ENCODE assay signal across 11 mouse cellular contexts in genomic region chr6:55357636-55358031, GRCm38 (mm10). TPM values are rescaled to one million over a fixed set of nuclear protein-coding genes. Genes with fewer than 3 reads are reported as not detected.
DNase-seq lines count a peak whose midpoint lies in the region; ATAC-seq lines count a peak whose summit lies in the region.
"Had no signal": no experiment of that assay in that cellular context is flagged by ENCODE, and none has a peak within 500 bp of the region (broad histone marks: within the 10 kb centered on the region; RNA-seq: fewer than 3 reads in every experiment).

No protein-coding gene starts in this region.

- 10% methylated on average over 6 of the region's 6 CpGs for WGBS in lung, embryonic 15.5 days
- 36% methylated on average over 6 of the region's 6 CpGs for WGBS in embryonic facial prominence, embryonic 15.5 days
- 68% methylated on average over 6 of the region's 6 CpGs for WGBS in liver, embryonic 15.5 days (ENCODE audit: insufficient replicate concordance)
- 39% methylated on average over 6 of the region's 6 CpGs for WGBS in hindbrain, embryonic 14.5 days

- peaks cover 38% of the 10 kb centered on the region for H3K4me1 ChIP-seq in lung, embryonic 15.5 days
- peaks cover 8% of the 10 kb centered on the region; the same call in 1 of the 2 replicates for H3K4me1 ChIP-seq in embryonic facial prominence, embryonic 15.5 days
- peaks cover 76% of the 10 kb centered on the region for H3K4me1 ChIP-seq in liver, embryonic 15.5 days (replicated peaks)
- H3K4me1 ChIP-seq in hindbrain, embryonic 14.5 days (replicated peaks; ENCODE audit: control insufficient read depth, insufficient read depth, low read length) = no peaks in the 10 kb centered on the region

- no peaks in the 10 kb centered on the region for H3K27me3 ChIP-seq in lung, embryonic 15.5 days
- no peaks in the 10 kb centered on the region for H3K27me3 ChIP-seq in embryonic facial prominence, embryonic 15.5 days
- no peaks in the 10 kb centered on the region for H3K27me3 ChIP-seq in liver, embryonic 15.5 days
- H3K27me3 ChIP-seq in hindbrain, embryonic 14.5 days (ENCODE audit: control insufficient read depth, insufficient read depth, low read length) = no peaks in the 10 kb centered on the region
- H3K27me3 ChIP-seq: megakaryocyte, embryonic 14.5 days had no signal

- ATAC-seq in lung, embryonic 15.5 days (ENCODE audit: borderline replicate concordance, extremely low read depth, low FRiP score, low TSS enrichment) = peak; percentile 17; the same call in 1 of the 2 replicates
- ATAC-seq in embryonic facial prominence, embryonic 15.5 days (ENCODE audit: insufficient number of reproducible peaks, low FRiP score, low TSS enrichment, low read depth) = peak; percentile 20; the same call in 1 of the 2 replicates
- ATAC-seq in liver, embryonic 15.5 days (ENCODE audit: insufficient read depth) = no peak
- ATAC-seq in hindbrain, embryonic 14.5 days (ENCODE audit: low FRiP score) = no peak

- no peak overlapping the region for H3K9ac ChIP-seq in lung, embryonic 15.5 days
- no peak overlapping the region for H3K9ac ChIP-seq in embryonic facial prominence, embryonic 15.5 days
- no peak overlapping the region for H3K9ac ChIP-seq in liver, embryonic 15.5 days
- H3K9ac ChIP-seq in hindbrain, embryonic 14.5 days = no peak overlapping the region

- H3K27ac ChIP-seq in lung, embryonic 15.5 days = peak overlapping the region; percentile 20; the same call in 1 of the 2 replicates
- H3K27ac ChIP-seq in embryonic facial prominence, embryonic 15.5 days (replicated peaks) = no peak overlapping the region
- H3K27ac ChIP-seq in liver, embryonic 15.5 days (replicated peaks) = peak overlapping the region; percentile 86
- H3K27ac ChIP-seq in hindbrain, embryonic 14.5 days = no peak overlapping the region

- no peak overlapping the region for H3K4me2 ChIP-seq in lung, embryonic 15.5 days
- H3K4me2 ChIP-seq in embryonic facial prominence, embryonic 15.5 days (replicated peaks) = no peak overlapping the region
- no peak overlapping the region for H3K4me2 ChIP-seq in liver, embryonic 15.5 days
- H3K4me2 ChIP-seq in hindbrain, embryonic 14.5 days (replicated peaks) = no peak overlapping the region
- H3K4me2 ChIP-seq: heart, embryonic 11.5 days had no signal

- no peaks in the 10 kb centered on the region for H3K36me3 ChIP-seq in lung, embryonic 15.5 days
- no peaks in the 10 kb centered on the region for H3K36me3 ChIP-seq in embryonic facial prominence, embryonic 15.5 days
- no peaks in the 10 kb centered on the region for H3K36me3 ChIP-seq in liver, embryonic 15.5 days (replicated peaks)
- H3K36me3 ChIP-seq in hindbrain, embryonic 14.5 days (replicated peaks; ENCODE audit: control insufficient read depth, insufficient read depth) = no peaks in the 10 kb centered on the region

- DNase-seq in lung, adult 18-20 months = no peak
- peak; percentile 76 for DNase-seq in kidney, adult 18-20 months
- no peak for DNase-seq in hindbrain, embryonic 14.5 days (ENCODE audit: low spot score)
- no peak for DNase-seq in gastrocnemius, adult 8-10 months (ENCODE audit: low spot score in 2 of 2)
- DNase-seq: thymus, postnatal 4 days had no signal

- H3K4me3 ChIP-seq in lung, embryonic 15.5 days = no peak overlapping the region
- H3K4me3 ChIP-seq in embryonic facial prominence, embryonic 15.5 days (replicated peaks) = no peak overlapping the region
- H3K4me3 ChIP-seq in liver, embryonic 15.5 days (replicated peaks) = no peak overlapping the region
- H3K4me3 ChIP-seq in hindbrain, embryonic 14.5 days (replicated peaks; ENCODE audit: low read length) = no peak overlapping the region
- H3K4me3 ChIP-seq: megakaryocyte, embryonic 14.5 days had no signal

- no peaks in the 10 kb centered on the region for H3K9me3 ChIP-seq in lung, embryonic 15.5 days
- H3K9me3 ChIP-seq in embryonic facial prominence, embryonic 15.5 days (replicated peaks) = no peaks in the 10 kb centered on the region
- no peaks in the 10 kb centered on the region for H3K9me3 ChIP-seq in liver, embryonic 15.5 days (replicated peaks)
- no peaks in the 10 kb centered on the region for H3K9me3 ChIP-seq in hindbrain, embryonic 14.5 days (ENCODE audit: control insufficient read depth, low read length)
- H3K9me3 ChIP-seq: megakaryocyte, embryonic 14.5 days had no signal

RNA-seq across cellular contexts. Expression of gene Ghrhr, which starts 18.5 kb away (rescaled TPM):
- 0.09 and 0.10 TPM in 2 replicates for polyA plus RNA-seq in lung, embryonic 15.5 days (2015; fragmentation: Nextera tagmentation; extraction: Ambion mirVana)
- polyA plus RNA-seq in embryonic facial prominence, embryonic 15.5 days (2015; fragmentation: Nextera tagmentation; extraction: Ambion mirVana) = not detected in 2 replicates
- polyA plus RNA-seq in liver, embryonic 15.5 days (2015; fragmentation: Nextera tagmentation; extraction: Ambion mirVana) = 0.08 TPM in 1 of 2 replicates, not detected in the other
- not detected in 2 replicates for polyA plus RNA-seq in hindbrain, embryonic 14.5 days (2014; fragmentation: Nextera tagmentation; extraction: Ambion mirVana)
- total RNA-seq in gastrocnemius, adult 8-10 months (2022) = not detected
- total RNA-seq: layer of hippocampus, postnatal 25 days had no signal
- polyA plus RNA-seq: heart, embryonic 11.5 days had no signal

RNA-seq across cellular contexts. Expression of gene Aqp1, which starts 21.4 kb away (rescaled TPM):
- 48.8 and 57.9 TPM in 2 replicates for polyA plus RNA-seq in lung, embryonic 15.5 days (2015; fragmentation: Nextera tagmentation; extraction: Ambion mirVana)
- polyA plus RNA-seq in embryonic facial prominence, embryonic 15.5 days (2015; fragmentation: Nextera tagmentation; extraction: Ambion mirVana) = 118 and 123 TPM in 2 replicates
- 75.8 and 85.1 TPM in 2 replicates for polyA plus RNA-seq in liver, embryonic 15.5 days (2015; fragmentation: Nextera tagmentation; extraction: Ambion mirVana)
- 3.6 and 6.5 TPM in 2 replicates for polyA plus RNA-seq in hindbrain, embryonic 14.5 days (2014; fragmentation: Nextera tagmentation; extraction: Ambion mirVana)
- 100 to 1,000 TPM; 145 to 259 (median 191) TPM for total RNA-seq in gastrocnemius, adult 8-10 months (2022)

Comparison
In these comparisons a context has a peak if more than half of its experiments do, and no peak if none do; other contexts are left out.
1. ATAC-seq: peak in lung, embryonic 15.5 days (single experiment) and embryonic facial prominence, embryonic 15.5 days (single experiment); none in liver, embryonic 15.5 days (single experiment) and hindbrain, embryonic 14.5 days (single experiment).
2. H3K27ac ChIP-seq: peak in lung, embryonic 15.5 days (single experiment) and liver, embryonic 15.5 days (single experiment); none in embryonic facial prominence, embryonic 15.5 days (single experiment) and hindbrain, embryonic 14.5 days (single experiment).